Mouse (Mus musculus) T-cell, adult 66 days (primary cell): Measurements from ENCODE around the gene Sirt3. TPM values are rescaled to one million over a fixed set of nuclear protein-coding genes. Genes with fewer than 3 reads are reported as not detected.

ENCODE experiments used
- total RNA-seq, 2 experiments: library from RNA; stranded (reverse); gene quantifications; 3 replicates in 1 of 2; 4 replicates in 1 of 2; pipeline ENCODE4 v1.2.4; 2023

Sirt3 gene
- total RNA-seq = 1 to 10 TPM; 8.4 to 9.2 TPM

GRCm38 (mm10) chr7:140881696-140882468 is at the start of gene Sirt3, which contains the start of gene Psmd13:
TSS of gene Sirt3 (minus strand) at chr7:140882309.
TSS of gene Psmd13 (plus strand) at chr7:140881968.

DNA sequence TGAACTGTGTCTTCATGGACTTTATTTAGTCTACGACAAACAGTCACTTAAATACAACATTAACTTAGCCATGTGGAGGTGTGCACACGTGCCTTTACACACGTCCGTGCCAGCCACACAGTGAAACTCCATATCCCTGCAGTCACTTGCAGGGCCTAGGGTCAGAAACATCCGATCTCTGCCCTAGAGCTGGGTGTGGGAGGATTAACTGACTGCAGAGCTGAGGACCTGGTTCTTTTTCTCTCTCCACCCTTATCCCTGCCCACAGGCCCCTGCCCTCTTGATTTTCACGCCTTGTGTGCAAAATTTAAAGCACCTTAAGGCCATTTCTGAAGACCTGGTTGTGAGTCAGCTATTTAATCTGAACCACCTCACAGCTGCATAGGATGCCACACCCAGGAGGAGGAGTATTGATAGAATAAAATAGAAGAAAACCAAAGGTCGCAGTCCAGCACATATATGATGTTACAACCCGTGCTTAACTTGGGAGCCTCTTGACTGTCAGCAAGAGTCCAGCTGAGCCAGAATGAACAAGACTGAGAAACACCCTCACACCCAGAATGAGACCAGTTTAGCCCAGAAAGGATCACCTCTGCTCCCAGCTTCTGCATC is 38.4 kb upstream of the Sirt3 start, which contains the start of gene Nlrp6:
TSS of gene Nlrp6 (plus strand) at position 485 of the 612 bp plus-strand sequence.

DNA sequence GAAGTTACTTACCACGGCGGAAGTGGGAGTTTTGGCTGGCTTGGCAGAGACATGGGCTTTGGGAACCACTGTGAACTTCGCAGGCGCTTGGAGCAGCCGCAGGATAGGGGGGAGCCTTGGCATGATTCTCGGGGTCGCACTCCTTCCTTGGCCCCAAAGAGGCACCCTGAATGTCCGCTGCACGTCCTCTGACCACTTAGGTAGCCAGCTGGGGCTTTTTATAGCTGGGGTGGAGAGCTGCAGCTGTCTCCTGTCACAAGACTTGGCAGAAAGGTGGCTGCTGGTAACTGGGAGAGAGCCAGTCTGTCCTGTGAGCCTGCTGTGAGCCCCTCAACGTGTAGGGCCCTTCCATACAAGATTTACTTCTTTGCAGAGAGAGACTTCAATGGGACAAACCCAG is 18.1 kb upstream of the Sirt3 start, which contains the start of gene Cox8b:
TSS of gene Cox8b (minus strand) at position 227 of the 400 bp plus-strand sequence.

DNA sequence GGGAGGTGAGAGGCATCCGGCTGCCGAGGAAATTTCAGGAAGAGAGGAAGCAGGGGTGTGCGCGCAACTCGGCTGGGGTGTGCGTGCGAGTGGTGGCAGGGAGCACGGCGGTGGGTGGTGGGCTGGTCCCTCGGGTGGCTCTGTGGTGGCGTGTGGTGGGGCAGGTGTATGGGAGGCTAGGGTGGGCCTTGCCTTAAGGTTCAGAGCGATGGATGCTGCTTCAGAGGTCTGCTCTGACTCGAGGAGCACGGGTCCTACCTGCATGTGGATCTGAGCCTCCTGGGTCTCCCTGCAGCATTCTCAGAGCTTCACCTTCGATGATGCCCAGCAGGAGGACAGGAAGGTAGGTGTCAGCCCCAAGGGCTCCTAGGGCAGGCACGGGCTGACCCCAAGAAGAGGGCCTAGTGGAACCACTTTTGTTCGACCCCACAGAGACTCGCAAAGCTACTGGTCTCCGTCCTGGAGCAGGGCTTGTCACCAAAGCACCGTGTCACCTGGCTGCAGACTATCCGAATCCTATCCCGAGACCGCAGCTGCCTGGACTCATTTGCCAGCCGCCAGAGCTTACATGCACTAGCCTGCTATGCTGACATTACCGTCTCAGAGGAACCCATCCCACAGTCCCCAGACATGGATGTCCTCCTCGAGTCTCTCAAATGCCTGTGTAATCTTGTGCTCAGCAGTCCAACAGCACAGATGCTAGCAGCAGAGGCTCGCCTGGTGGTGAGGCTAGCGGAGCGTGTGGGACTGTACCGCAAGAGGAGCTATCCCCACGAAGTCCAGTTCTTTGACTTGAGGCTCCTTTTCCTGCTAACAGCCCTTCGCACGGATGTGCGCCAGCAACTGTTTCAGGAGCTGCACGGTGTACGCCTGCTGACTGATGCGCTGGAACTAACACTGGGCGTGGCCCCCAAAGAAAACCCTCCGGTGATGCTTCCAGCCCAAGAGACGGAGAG is 24.3 kb downstream of the Sirt3 start, which contains the start of gene Bet1l:
TSS of gene Bet1l (minus strand) at position 28 of the 956 bp plus-strand sequence.

GRCm38 (mm10) chr7:140856785-140857549 is 25.1 kb downstream of the Sirt3 start, which contains the start of gene Ric8a:
TSS of gene Ric8a (plus strand) at chr7:140856957.

DNA sequence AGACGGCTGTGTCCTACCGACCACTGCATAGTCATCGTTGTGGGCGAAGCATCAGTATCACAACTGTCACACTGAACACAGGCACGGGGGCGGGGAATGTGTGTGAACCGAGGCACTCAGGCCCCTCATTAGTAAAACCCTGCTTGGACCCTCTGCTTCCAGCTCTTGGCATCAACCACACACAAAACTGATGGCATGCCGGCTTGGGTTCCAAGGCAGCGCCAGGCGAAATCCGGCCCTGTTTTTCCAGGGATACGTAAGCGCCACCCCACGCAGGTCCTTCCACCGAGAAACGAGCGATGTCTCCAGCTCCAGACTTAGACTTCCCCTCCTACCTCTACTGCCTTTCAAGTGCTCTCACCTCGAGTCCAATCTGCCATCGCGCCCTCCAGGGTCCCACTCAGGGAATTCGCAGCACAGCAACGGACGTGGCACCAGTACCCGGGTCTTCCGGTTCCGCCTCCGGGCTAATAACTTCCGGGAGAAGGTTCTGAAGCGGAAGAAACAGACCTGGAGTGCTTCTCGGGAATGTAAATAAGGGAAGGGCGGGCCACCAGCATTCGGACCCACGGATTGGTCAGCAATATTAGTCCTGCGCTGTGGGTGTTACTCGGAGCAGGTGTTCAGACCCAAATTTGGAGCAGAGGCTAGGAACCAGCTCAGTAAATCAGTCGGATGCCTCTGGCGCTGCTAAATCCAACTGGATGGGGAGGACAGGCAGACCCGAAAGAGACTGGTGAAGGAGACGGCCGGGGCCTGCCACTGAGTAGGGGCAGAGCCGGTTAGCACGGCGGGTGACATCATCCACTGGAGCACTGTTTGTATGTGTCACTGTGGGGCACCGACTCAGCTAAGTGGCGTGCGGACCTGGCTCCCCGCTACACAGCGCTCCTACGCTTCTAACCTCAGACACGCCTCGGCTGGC is 26.0 kb downstream of the Sirt3 start, which contains the start of gene Gm45785:
TSS of gene Gm45785 (minus strand) at position 472 of the 925 bp plus-strand sequence.

GRCm38 (mm10) chr7:140847755-140848580 is 34.1 kb downstream of the Sirt3 start, which contains the start of gene Odf3:
TSS of gene Odf3 (plus strand) at chr7:140847805.

GRCm38 (mm10) chr7:140844905-140845665 is 37.0 kb downstream of the Sirt3 start, which contains the start of gene Scgb1c1:
TSS of gene Scgb1c1 (plus strand) at chr7:140845547.

GRCm38 (mm10) chr7:140834968-140835757 is 46.9 kb downstream of the Sirt3 start, which contains the start of gene Urah:
TSS of gene Urah (plus strand) at chr7:140835018.

DNA sequence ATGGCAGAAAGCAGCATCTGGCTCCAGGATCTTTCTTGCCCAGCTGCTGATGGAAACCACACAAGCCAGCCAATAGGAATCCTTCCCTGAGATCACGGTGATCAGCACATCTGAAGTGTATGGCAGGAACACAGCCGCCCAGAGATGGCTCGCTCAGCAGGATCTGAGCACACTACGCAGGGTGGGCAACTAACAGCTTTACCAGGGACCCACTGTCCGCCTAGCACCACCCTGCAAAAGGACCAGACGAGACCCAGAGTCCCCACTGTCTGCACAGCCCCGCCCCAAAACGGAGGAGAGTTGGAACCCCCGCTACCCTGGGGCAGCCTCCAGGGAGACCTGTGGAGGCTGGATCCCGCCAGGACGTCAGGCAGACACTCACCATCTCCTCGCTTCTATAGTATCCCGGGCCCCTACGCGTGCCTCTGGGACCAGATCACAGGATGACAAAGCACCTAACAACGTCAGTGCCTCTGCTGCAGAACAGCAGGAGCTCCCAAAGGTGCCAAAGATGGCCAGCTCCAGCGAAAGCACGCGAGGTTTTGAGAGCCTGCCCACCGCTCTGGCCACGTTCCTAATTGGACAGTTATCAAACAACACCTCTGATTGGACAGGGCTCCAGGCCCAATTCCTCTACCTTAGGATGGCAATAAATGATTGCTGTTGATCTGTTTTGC is 60.3 kb downstream of the Sirt3 start, which contains the start of gene Zfp941:
TSS of gene Zfp941 (minus strand) at position 526 of the 677 bp plus-strand sequence.

Other genes starting within 250 kb of the Sirt3 start
- gene Olfr53, start 235.9 kb downstream of the Sirt3 start, total RNA-seq = not detected
- not detected for gene Olfr539, start 222.4 kb downstream of the Sirt3 start, total RNA-seq
- not detected for gene Olfr45, start 200.4 kb downstream of the Sirt3 start, total RNA-seq
- gene Olfr541, start 185.0 kb downstream of the Sirt3 start, total RNA-seq = not detected
- gene Cyp2e1, start 118.6 kb downstream of the Sirt3 start, total RNA-seq = not detected
- not detected for gene Syce1, start 94.5 kb downstream of the Sirt3 start, total RNA-seq
- not detected for gene Zfp941, start 60.1 kb downstream of the Sirt3 start, total RNA-seq
- not detected for gene Urah, start 47.3 kb downstream of the Sirt3 start, total RNA-seq
- not detected for gene Scgb1c1, start 36.8 kb downstream of the Sirt3 start, total RNA-seq
- gene Odf3, start 34.5 kb downstream of the Sirt3 start, total RNA-seq = not detected
- gene Gm45785, start 26.0 kb downstream of the Sirt3 start, total RNA-seq = not detected
- gene Ric8a, start 25.4 kb downstream of the Sirt3 start, total RNA-seq = 100 to 1,000 TPM; 109 to 116 TPM
- 10 to 100 TPM; 31.2 to 31.7 TPM for gene Bet1l, start 24.7 kb downstream of the Sirt3 start, total RNA-seq
- gene Psmd13, start 341 bp downstream of the Sirt3 start, total RNA-seq = 10 to 100 TPM; 75.3 to 88.5 TPM
- not detected for gene Cox8b, start 18.1 kb upstream of the Sirt3 start, total RNA-seq
- under 1 TPM in 1 of 2 experiments, not detected in 1; 0.17 TPM for gene Nlrp6, start 38.6 kb upstream of the Sirt3 start, total RNA-seq
- gene Pgghg, start 59.1 kb upstream of the Sirt3 start, total RNA-seq = 1 to 10 TPM; 7.3 to 8.9 TPM
- gene Ifitm5, start 68.0 kb upstream of the Sirt3 start, total RNA-seq = not detected
- not detected for gene Gm45717, start 73.6 kb upstream of the Sirt3 start, total RNA-seq
- gene Ifitm2, start 73.7 kb upstream of the Sirt3 start, total RNA-seq = 10 to 100 TPM; 17.0 to 18.4 TPM
- gene Ifitm1, start 84.9 kb upstream of the Sirt3 start, total RNA-seq = 1 to 10 TPM in 1 of 2 experiments, not detected in 1; 5.9 TPM
- 1 to 10 TPM; 1.2 to 5.6 TPM for gene Ifitm3, start 128.5 kb upstream of the Sirt3 start, total RNA-seq
- not detected for gene Ifitm6, start 135.6 kb upstream of the Sirt3 start, total RNA-seq
- gene Gm17387, start 146.8 kb upstream of the Sirt3 start, total RNA-seq = not detected
- gene B4galnt4, start 178.8 kb upstream of the Sirt3 start, total RNA-seq = 1 to 10 TPM; 1.4 to 2.2 TPM
- 10 to 100 TPM; 45.7 to 59.0 TPM for gene Pkp3, start 195.9 kb upstream of the Sirt3 start, total RNA-seq
- gene Sigirr, start 218.3 kb upstream of the Sirt3 start, total RNA-seq = 10 to 100 TPM; 74.9 to 85.3 TPM
- not detected for gene Ano9, start 235.5 kb upstream of the Sirt3 start, total RNA-seq
- gene Ptdss2, start 240.1 kb upstream of the Sirt3 start, total RNA-seq = 10 to 100 TPM; 12.0 to 12.5 TPM